Mouse (Mus musculus): ENCODE data around the gene Pacrg. TPM values are rescaled to one million over a fixed set of nuclear protein-coding genes. Genes with fewer than 3 reads are reported as not detected.

Pacrg gene
- total and polyA plus RNA-seq, 3 experiments = 0.11 TPM; not detected in 2

GRCm38 (mm10) chr17:10371472-10371871 lies 468.6 kb downstream of the Pacrg start:
- ATAC-seq (ENCODE audit: extremely low read depth, insufficient number of reproducible peaks, low FRiP score, poor library complexity, severe bottlenecking) (no peak), DNase-seq (ENCODE audit: low spot score) (no peak)
- Histone ChIP-seq H3K4me1 (ENCODE audit: insufficient read depth, low read depth, low read length) (no peaks in the 10 kb centered on the region), H3K36me3 (replicated peaks) (no peaks in the 10 kb centered on the region), H3K4me3 (ENCODE audit: low read depth, low read length) (no peak overlapping the region), H3K27me3 (ENCODE audit: insufficient read depth, low read length) (peaks cover 6% of the 10 kb centered on the region; the same call in 1 of the 2 replicates), H3K9me3 (replicated peaks) (no peaks in the 10 kb centered on the region)
- no peak for TF ChIP-seq TAL1 (conservative IDR thresholded peaks at IDR 0.05; ENCODE audit: low read depth, low read length)
- no peak for TF ChIP-seq GATA2 (IDR thresholded peaks at IDR 0.05; ENCODE audit: borderline replicate concordance, low read depth, low read length)
- no peak for TF ChIP-seq GATA1 (IDR thresholded peaks at IDR 0.05; ENCODE audit: borderline replicate concordance, low read length)
- no peak for TF ChIP-seq CTCF (IDR thresholded peaks at IDR 0.05; ENCODE audit: low read depth, low read length)
- TF ChIP-seq POLR2AphosphoS5 (IDR thresholded peaks at IDR 0.05; ENCODE audit: insufficient replicate concordance, low read depth, low read length) = no peak

GRCm38 (mm10) chr17:10370660-10371130 lies 469.4 kb downstream of the Pacrg start:
- Histone ChIP-seq H3K9me3 (replicated peaks) (no peaks in the 10 kb centered on the region), H3K4me1 (ENCODE audit: insufficient read depth, low read depth, low read length) (no peaks in the 10 kb centered on the region), H3K4me3 (ENCODE audit: low read depth, low read length) (no peak overlapping the region), H3K36me3 (replicated peaks) (no peaks in the 10 kb centered on the region), H3K27me3 (ENCODE audit: insufficient read depth, low read length) (peaks cover 6% of the 10 kb centered on the region; the same call in 1 of the 2 replicates)
- ATAC-seq (ENCODE audit: extremely low read depth, insufficient number of reproducible peaks, low FRiP score, poor library complexity, severe bottlenecking) (no peak), DNase-seq (ENCODE audit: low spot score) (no peak)
- no peak for TF ChIP-seq TAL1 (conservative IDR thresholded peaks at IDR 0.05; ENCODE audit: low read depth, low read length)

GRCm38 (mm10) chr17:10369961-10370659 lies 470.0 kb downstream of the Pacrg start:
- DNase-seq (ENCODE audit: low spot score) (no peak), ATAC-seq (ENCODE audit: extremely low read depth, insufficient number of reproducible peaks, low FRiP score, poor library complexity, severe bottlenecking) (no peak)
- H3K36me3 ChIP-seq (replicated peaks) = no peaks in the 10 kb centered on the region
- H3K4me1 ChIP-seq (ENCODE audit: insufficient read depth, low read depth, low read length) = no peaks in the 10 kb centered on the region
- H3K9me3 ChIP-seq (replicated peaks) = no peaks in the 10 kb centered on the region
- no peak overlapping the region for H3K4me3 ChIP-seq (ENCODE audit: low read depth, low read length)
- peaks cover 6% of the 10 kb centered on the region; the same call in 1 of the 2 replicates for H3K27me3 ChIP-seq (ENCODE audit: insufficient read depth, low read length)
- no peak for TF ChIP-seq GATA1 (IDR thresholded peaks at IDR 0.05; ENCODE audit: borderline replicate concordance, low read length)
- no peak for TF ChIP-seq TAL1 (conservative IDR thresholded peaks at IDR 0.05; ENCODE audit: low read depth, low read length)
- TF ChIP-seq CTCF (IDR thresholded peaks at IDR 0.05; ENCODE audit: low read depth, low read length) = no peak
- TF ChIP-seq POLR2AphosphoS5 (IDR thresholded peaks at IDR 0.05; ENCODE audit: insufficient replicate concordance, low read depth, low read length) = no peak
- TF ChIP-seq GATA2 (IDR thresholded peaks at IDR 0.05; ENCODE audit: borderline replicate concordance, low read depth, low read length) = no peak

- ATAC-seq (ENCODE audit: extremely low read depth, insufficient number of reproducible peaks, low FRiP score, poor library complexity, severe bottlenecking) = no peak
These were observed 473.1 kb downstream of the Pacrg start for GRCm38 (mm10) chr17:10367044-10367443.

GRCm38 (mm10) chr17:10366577-10366976 lies 473.5 kb downstream of the Pacrg start:
- DNase-seq (ENCODE audit: low spot score) = no peak
- H3K27me3 ChIP-seq (ENCODE audit: insufficient read depth, low read length) = peaks cover 3% of the 10 kb centered on the region; the same call in 1 of the 2 replicates
- no peaks in the 10 kb centered on the region for H3K9me3 ChIP-seq (replicated peaks)
- TF ChIP-seq GATA2 (IDR thresholded peaks at IDR 0.05; ENCODE audit: borderline replicate concordance, low read depth, low read length) = no peak
- no peak for TF ChIP-seq GATA1 (IDR thresholded peaks at IDR 0.05; ENCODE audit: borderline replicate concordance, low read length)
- TF ChIP-seq CTCF (IDR thresholded peaks at IDR 0.05; ENCODE audit: low read depth, low read length) = no peak
- H3K36me3 ChIP-seq (replicated peaks) = no peaks in the 10 kb centered on the region
- no peak for ATAC-seq (ENCODE audit: extremely low read depth, insufficient number of reproducible peaks, low FRiP score, poor library complexity, severe bottlenecking)
- H3K4me3 ChIP-seq (ENCODE audit: low read depth, low read length) = no peak overlapping the region
- no peaks in the 10 kb centered on the region for H3K4me1 ChIP-seq (ENCODE audit: insufficient read depth, low read depth, low read length)

More at GRCm38 (mm10) chr17:10367044-10367443, 473.1 kb downstream of the Pacrg start:
- DNase-seq (ENCODE audit: low spot score) = no peak
- Histone ChIP-seq H3K27me3 (ENCODE audit: insufficient read depth, low read length) (peaks cover 3% of the 10 kb centered on the region; the same call in 1 of the 2 replicates), H3K4me1 (ENCODE audit: insufficient read depth, low read depth, low read length) (no peaks in the 10 kb centered on the region), H3K36me3 (replicated peaks) (no peaks in the 10 kb centered on the region), H3K9me3 (replicated peaks) (no peaks in the 10 kb centered on the region), H3K4me3 (ENCODE audit: low read depth, low read length) (no peak overlapping the region)
- TF ChIP-seq TAL1 (conservative IDR thresholded peaks at IDR 0.05; ENCODE audit: low read depth, low read length) (no peak), POLR2AphosphoS5 (IDR thresholded peaks at IDR 0.05; ENCODE audit: insufficient replicate concordance, low read depth, low read length) (no peak), GATA2 (IDR thresholded peaks at IDR 0.05; ENCODE audit: borderline replicate concordance, low read depth, low read length) (no peak)

- no peaks in the 10 kb centered on the region for H3K4me1 ChIP-seq (ENCODE audit: insufficient read depth, low read depth, low read length)
- DNase-seq (ENCODE audit: low spot score) (no peak), ATAC-seq (ENCODE audit: extremely low read depth, insufficient number of reproducible peaks, low FRiP score, poor library complexity, severe bottlenecking) (no peak)
- H3K4me3 ChIP-seq (ENCODE audit: low read depth, low read length) = no peak overlapping the region
- H3K36me3 ChIP-seq (replicated peaks) = no peaks in the 10 kb centered on the region
- no peaks in the 10 kb centered on the region for H3K9me3 ChIP-seq (replicated peaks)
- TF ChIP-seq GATA2 (IDR thresholded peaks at IDR 0.05; ENCODE audit: borderline replicate concordance, low read depth, low read length) = no peak
- H3K27me3 ChIP-seq (ENCODE audit: insufficient read depth, low read length) = peaks cover 3% of the 10 kb centered on the region; the same call in 1 of the 2 replicates
These were observed 474.3 kb downstream of the Pacrg start for GRCm38 (mm10) chr17:10365501-10366482.

All from G1E (cell line).